Mouse (Mus musculus) bone marrow, adult 2 months (tissue): ENCODE data around the gene Gyg. TPM values are rescaled to one million over a fixed set of nuclear protein-coding genes. Genes with fewer than 3 reads are reported as not detected.
"Not testable (repeated sequence)": the region's sequence is repeated elsewhere in the genome, so short reads cannot be mapped to it uniquely, and the experiment has no call there.

Experiments used
- H3K27ac ChIP-seq: fragments of 200-500 bp; 2 replicates; pipeline ENCODE4 v1.5.1; 2012; ENCODE audit warnings: low read depth, mild to moderate bottlenecking, control low read depth, inconsistent platforms, low read length; ENCODE audit not compliant: control insufficient read depth, poor library complexity, insufficient read depth
- H3K4me1 ChIP-seq: fragments of 200-500 bp; 2 replicates; pipeline ENCODE4 v1.6.1; 2011; ENCODE audit warnings: low read length; ENCODE audit not compliant: control insufficient read depth, insufficient read depth
- H3K4me3 ChIP-seq: fragments of 200-500 bp; replicated peaks from 2 replicates; pipeline ENCODE3; 2011; ENCODE audit warnings: mild to moderate bottlenecking, low read depth, low read length, control low read depth; ENCODE audit not compliant: control insufficient read depth
- CTCF ChIP-seq: fragments of 200-500 bp; IDR thresholded peaks from 2 replicates; pipeline ENCODE4 v1.5.1; 2011; ENCODE audit warnings: low read length, control low read depth; ENCODE audit not compliant: control insufficient read depth, insufficient read depth
- POLR2A ChIP-seq: fragments of 200-500 bp; IDR thresholded peaks from 2 replicates; pipeline ENCODE4 v1.6.1; 2011; ENCODE audit warnings: low read depth, mild to moderate bottlenecking, control low read depth, low read length, borderline replicate concordance; ENCODE audit not compliant: control insufficient read depth
- WGBS: fragments of 180-500 bp; shearing (Covaris S2); methylation state at CpG from one replicate; pipeline ENCODE4 v1.1.7; 2018; 5-methylcytosine and 5-hydroxymethylcytosine counted together
- polyA plus RNA-seq: library from polyadenylated mRNA; stranded (reverse); fragments of >200 nt; gene quantifications from 2 replicates; pipeline ENCODE4 v1.2.4, GENCODE M21; 2011; ENCODE audit warnings: low replicate concordance; ENCODE audit not compliant: missing spikeins, insufficient read depth, insufficient read length

Gyg gene
- polyA plus RNA-seq, 1 experiment = 25.4 TPM

- no peak overlapping the region for H3K4me3 ChIP-seq
- WGBS = 81% methylated on average over 2 of the region's 2 CpGs
- no peaks in the 10 kb centered on the region; the same call in 1 of the 2 replicates for H3K4me1 ChIP-seq
- H3K27ac ChIP-seq = no peak overlapping the region
- no peak for TF ChIP-seq CTCF
- TF ChIP-seq POLR2A = no peak
These were observed 28.0 kb downstream of the Gyg start for GRCm38 (mm10) chr3:20127047-20127595.

GRCm38 (mm10) chr3:20125604-20126003, 29.5 kb downstream of the Gyg start:
- TF ChIP-seq POLR2A (no peak), CTCF (no peak)
- H3K27ac ChIP-seq = no peak overlapping the region
- no peak overlapping the region for H3K4me3 ChIP-seq
- no peaks in the 10 kb centered on the region; the same call in 1 of the 2 replicates for H3K4me1 ChIP-seq
- 86% methylated on average over 5 of the region's 5 CpGs for WGBS

GRCm38 (mm10) chr3:20121582-20121981, 33.5 kb downstream of the Gyg start:
- 69% methylated on average over 5 of the region's 5 CpGs for WGBS
- not testable (repeated sequence) for H3K27ac ChIP-seq, H3K4me3 ChIP-seq, H3K4me1 ChIP-seq

GRCm38 (mm10) chr3:20119686-20120244, 35.4 kb downstream of the Gyg start:
- H3K27ac ChIP-seq = no peak overlapping the region
- no peak overlapping the region for H3K4me3 ChIP-seq
- WGBS = 85% methylated on average over 4 of the region's 4 CpGs
- no peak for TF ChIP-seq CTCF
- TF ChIP-seq POLR2A = no peak
- no peaks in the 10 kb centered on the region for H3K4me1 ChIP-seq

GRCm38 (mm10) chr3:20119044-20119591, 36.0 kb downstream of the Gyg start:
- TF ChIP-seq CTCF = no peak
- TF ChIP-seq POLR2A = no peak; the same call in 1 of the 2 replicates
- H3K4me3 ChIP-seq = no peak overlapping the region
- 90% methylated on average over 19 of the region's 19 CpGs for WGBS
- no peaks in the 10 kb centered on the region for H3K4me1 ChIP-seq
- H3K27ac ChIP-seq = no peak overlapping the region

- no peak overlapping the region for H3K27ac ChIP-seq
- H3K4me1 ChIP-seq = no peaks in the 10 kb centered on the region
- no peak for TF ChIP-seq POLR2A
- TF ChIP-seq CTCF = no peak
- no peak overlapping the region for H3K4me3 ChIP-seq
- WGBS = 93% methylated on average over 2 of the region's 2 CpGs
These were observed 43.2 kb downstream of the Gyg start for GRCm38 (mm10) chr3:20111913-20112312.

GRCm38 (mm10) chr3:20108881-20109280, 46.2 kb downstream of the Gyg start:
- no peaks in the 10 kb centered on the region for H3K4me1 ChIP-seq
- no peak overlapping the region for H3K27ac ChIP-seq
- no peak overlapping the region for H3K4me3 ChIP-seq
- no peak for TF ChIP-seq POLR2A
- TF ChIP-seq CTCF = no peak
- WGBS = 90% methylated on average over 5 of the region's 5 CpGs

GRCm38 (mm10) chr3:20104776-20105175, 50.3 kb downstream of the Gyg start:
- Histone ChIP-seq H3K4me3 (no peak overlapping the region), H3K27ac (no peak overlapping the region), H3K4me1 (no peaks in the 10 kb centered on the region)
- no peak for TF ChIP-seq POLR2A
- no peak for TF ChIP-seq CTCF
- 18% methylated on average over 2 of the region's 2 CpGs for WGBS
